Mouse (Mus musculus) forebrain, embryonic 10.5 days (tissue): Measurements from ENCODE around the gene Ptch2. TPM values are rescaled to one million over a fixed set of nuclear protein-coding genes. Genes with fewer than 3 reads are reported as not detected.

Source experiments
- DNase-seq: peaks from one replicate; pipeline ENCODE4 v3.0.0-alpha.2; 2017; ENCODE audit warnings: low spot score; ENCODE audit errors: extremely low spot score
- H3K27ac ChIP-seq: fragments of 300-500 bp; sonication (generic); 2 replicates; pipeline ENCODE4 v1.5.1; 2016; ENCODE audit warnings: mild to moderate bottlenecking
- H3K27me3 ChIP-seq: fragments of 300-500 bp; sonication (generic); 2 replicates; pipeline ENCODE4 v1.6.1; 2016; ENCODE audit warnings: mild to moderate bottlenecking; ENCODE audit not compliant: poor library complexity, severe bottlenecking
- H3K36me3 ChIP-seq: fragments of 300-500 bp; sonication (generic); replicated peaks from 2 replicates; pipeline ENCODE4 v1.6.1; 2016; ENCODE audit warnings: mild to moderate bottlenecking, moderate library complexity
- H3K4me1 ChIP-seq: fragments of 300-500 bp; sonication (generic); 2 replicates; pipeline ENCODE4 v1.6.1; 2016
- H3K4me3 ChIP-seq: fragments of 300-500 bp; sonication (generic); 2 replicates; pipeline ENCODE4 v1.5.1; 2016; ENCODE audit warnings: mild to moderate bottlenecking, moderate library complexity
- H3K9me3 ChIP-seq: fragments of 300-500 bp; sonication (generic); 2 replicates; pipeline ENCODE4 v1.6.1; 2016; ENCODE audit warnings: mild to moderate bottlenecking, moderate library complexity
- WGBS: fragments of 180-500 bp; shearing (Covaris S2); methylation state at CpG from one replicate; pipeline ENCODE4 v1.1.7; 2016; 5-methylcytosine and 5-hydroxymethylcytosine counted together
- microRNA-seq: library from miRNA; unstranded; fragments of <30 nt; microRNA quantifications from one replicate; pipeline ENCODE4, GENCODE M21; 2017
- polyA plus RNA-seq: library from polyadenylated mRNA; unstranded; fragments of >200 nt; fragmentation: Nextera tagmentation; extraction: Ambion mirVana; gene quantifications from 2 replicates; pipeline ENCODE4 v1.2.1, GENCODE M21; 2016

Ptch2 gene
- polyA plus RNA-seq, 1 experiment from 2014 or later: 7.3 TPM

DNA sequence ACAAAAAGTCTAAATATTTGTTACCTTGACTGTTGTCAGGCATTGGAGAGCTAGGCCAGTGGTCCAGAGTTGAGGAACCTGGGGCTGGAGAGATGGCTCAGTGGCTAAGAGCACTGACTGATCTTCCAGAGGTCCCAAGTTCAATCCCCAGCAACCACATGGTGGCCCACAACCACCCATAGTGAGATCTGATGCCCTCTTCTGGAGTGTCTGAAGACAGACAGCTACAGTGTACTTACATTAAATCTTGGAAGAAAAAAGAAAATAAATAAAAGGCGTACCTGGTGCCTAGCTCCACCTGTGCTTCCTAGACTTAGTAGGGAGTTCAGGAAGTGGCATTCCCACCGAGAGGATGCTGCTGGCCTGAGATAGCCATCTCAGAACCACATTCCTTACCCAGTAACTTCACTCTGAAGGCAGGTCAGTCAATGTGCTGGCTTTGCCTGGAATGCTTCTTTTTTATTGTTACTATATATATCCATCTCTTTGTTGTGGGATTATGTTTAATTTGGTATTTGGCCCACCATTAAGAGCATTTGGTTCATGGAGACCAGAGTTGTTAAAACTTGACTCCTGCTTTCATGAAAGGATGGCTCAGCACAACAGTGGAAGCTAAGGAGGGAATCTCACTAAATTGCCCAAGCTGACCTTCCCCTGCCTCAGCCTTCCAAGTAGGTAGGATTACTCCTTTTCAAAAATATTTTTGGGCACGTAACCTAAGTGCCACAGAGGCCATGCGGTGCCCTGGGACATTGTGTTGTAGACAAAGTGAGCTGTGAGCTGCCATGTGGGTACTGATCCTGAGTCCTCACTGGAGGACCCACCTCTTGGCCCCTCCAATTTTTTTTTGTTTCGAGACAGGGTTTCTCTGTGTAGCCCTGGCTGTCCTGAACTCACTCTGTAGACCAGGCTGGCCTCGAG lies 53.7 kb downstream of the Ptch2 start:
- Histone ChIP-seq H3K9me3 (no peaks in the 10 kb centered on the region), H3K4me3 (no peak overlapping the region), H3K36me3 (peaks cover 68% of the 10 kb centered on the region), H3K27ac (no peak overlapping the region), H3K4me1 (peaks cover 24% of the 10 kb centered on the region), H3K27me3 (no peaks in the 10 kb centered on the region)
- no peak for DNase-seq
- WGBS: 77% methylated on average over 6 of the region's 6 CpGs

GRCm38 (mm10) chr4:117150212-117150733 lies 54.4 kb downstream of the Ptch2 start:
- Histone ChIP-seq H3K4me1 (peaks cover 31% of the 10 kb centered on the region), H3K4me3 (no peak overlapping the region), H3K27me3 (no peaks in the 10 kb centered on the region), H3K9me3 (no peaks in the 10 kb centered on the region), H3K27ac (no peak overlapping the region), H3K36me3 (peaks cover 75% of the 10 kb centered on the region)
- DNase-seq: no peak
- 89% methylated on average over 6 of the region's 6 CpGs for WGBS

- no peak overlapping the region for H3K4me3 ChIP-seq
- no peak for DNase-seq
- H3K36me3 ChIP-seq: peaks cover 76% of the 10 kb centered on the region
These were observed 55.5 kb downstream of the Ptch2 start for GRCm38 (mm10) chr4:117151416-117151815.

DNA sequence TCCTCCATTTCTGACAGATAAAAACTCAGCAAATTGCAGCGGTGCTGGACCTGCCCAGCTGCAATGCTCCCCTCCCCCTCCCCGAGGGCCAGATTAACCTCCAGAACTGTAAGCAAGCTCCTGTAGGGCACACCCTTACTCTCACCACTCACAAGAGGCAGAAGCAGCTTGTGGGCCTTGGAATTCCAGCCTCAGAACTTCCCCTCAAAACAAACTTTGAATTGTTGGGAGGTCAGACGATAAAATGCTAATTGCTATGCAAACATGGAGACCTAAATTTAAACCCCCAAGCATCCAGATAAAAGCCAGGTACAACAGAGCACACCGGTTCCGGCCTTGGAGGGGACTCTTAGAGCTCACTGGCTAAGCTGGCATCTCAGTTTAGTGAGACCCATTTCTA lies 56.8 kb downstream of the Ptch2 start:
- DNase-seq: no peak
- Histone ChIP-seq H3K36me3 (peaks cover 76% of the 10 kb centered on the region), H3K27me3 (no peaks in the 10 kb centered on the region), H3K9me3 (no peaks in the 10 kb centered on the region), H3K4me1 (peaks cover 27% of the 10 kb centered on the region), H3K27ac (no peak overlapping the region), H3K4me3 (peak overlapping the region; percentile 99; the same call in 1 of the 2 replicates)
- WGBS: 85% methylated on average over 5 of the region's 5 CpGs

More at GRCm38 (mm10) chr4:117151416-117151815, 55.5 kb downstream of the Ptch2 start:
- H3K27me3 ChIP-seq: no peaks in the 10 kb centered on the region
- WGBS: 83% methylated on average over 1 of the region's 1 CpGs
- no peaks in the 10 kb centered on the region for H3K9me3 ChIP-seq
- no peak overlapping the region for H3K27ac ChIP-seq
- peaks cover 27% of the 10 kb centered on the region for H3K4me1 ChIP-seq

DNA sequence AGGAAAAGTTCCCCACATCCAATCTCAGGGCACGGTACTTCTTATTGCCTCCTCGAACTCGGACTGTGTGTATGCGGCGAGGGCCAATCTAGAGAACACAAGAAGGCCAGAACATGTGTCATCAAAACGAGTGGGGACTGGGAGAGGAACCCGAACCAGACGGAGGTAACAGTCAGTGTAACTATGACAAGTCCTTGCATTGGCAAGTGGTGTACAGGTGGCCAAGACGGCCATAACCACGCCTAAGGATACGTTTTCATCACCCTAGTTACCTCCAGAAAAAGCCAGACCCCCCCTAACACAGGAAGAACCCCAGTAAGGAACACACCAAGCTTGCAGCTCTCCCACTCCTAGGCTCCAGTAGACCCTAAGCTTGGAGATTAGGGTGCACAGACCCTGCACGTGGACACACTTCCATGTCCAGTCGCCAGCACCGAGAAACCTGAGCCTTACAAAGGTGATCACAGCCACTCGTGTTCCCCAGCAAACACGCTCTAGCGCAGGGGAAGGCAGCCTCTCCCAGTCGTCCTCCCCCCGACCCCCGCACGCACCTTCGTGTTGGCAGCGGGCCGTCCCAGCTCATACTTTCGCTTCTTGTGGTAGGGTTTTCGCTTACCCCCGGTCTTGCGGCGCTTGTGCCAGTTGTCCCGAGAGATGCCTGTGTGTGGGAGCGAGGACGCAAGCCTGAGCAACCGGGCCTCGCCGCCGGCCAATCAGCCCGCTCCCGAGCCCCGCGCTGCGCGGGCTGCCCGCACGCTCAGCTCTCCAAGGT lies 59.3 kb downstream of the Ptch2 start:
- H3K36me3 ChIP-seq: peaks cover 70% of the 10 kb centered on the region

DNA sequence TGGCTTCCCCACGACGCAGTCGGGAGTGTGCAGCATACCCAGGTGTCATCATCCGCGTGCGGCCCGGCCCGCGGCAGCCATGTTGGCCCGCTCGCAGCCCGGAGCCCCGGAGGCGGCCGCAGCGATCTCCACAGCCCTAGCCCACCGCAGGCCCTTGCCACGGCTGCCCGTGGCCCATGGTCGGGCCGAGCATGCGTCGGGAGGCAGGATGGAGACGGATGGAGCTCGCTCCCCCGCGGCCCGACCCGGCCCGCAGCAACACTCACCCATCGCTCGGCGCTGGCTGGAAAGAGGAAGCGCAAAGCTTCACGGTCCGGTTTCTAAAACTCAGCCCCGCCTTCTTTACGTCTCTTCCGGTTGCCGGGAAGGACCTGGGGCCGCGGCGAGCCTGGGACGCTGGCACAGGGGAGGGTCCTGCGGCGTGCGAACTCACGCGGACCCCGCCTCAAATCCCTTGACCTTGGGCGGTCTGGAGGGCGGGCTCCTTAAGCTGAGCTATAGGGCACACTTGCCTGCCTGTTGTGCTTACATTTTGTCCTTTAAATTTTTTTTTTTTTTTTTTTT lies 60.0 kb downstream of the Ptch2 start, which contains the start of gene Rps8:
TSS of gene Rps8 (minus strand) at position 452 of the 564 bp plus-strand sequence.
- Histone ChIP-seq H3K27me3 (no peaks in the 10 kb centered on the region), H3K36me3 (peaks cover 70% of the 10 kb centered on the region), H3K9me3 (no peaks in the 10 kb centered on the region), H3K4me3 (peak within 1 kb of the TSS; percentile 99), H3K27ac (peak within 1 kb of the TSS; percentile 99), H3K4me1 (peaks cover 27% of the 10 kb centered on the region)
- under 1% methylated on average over 52 of the region's 52 CpGs for WGBS
- DNase-seq: peak; percentile 89

More for the DNA sequence above, 59.3 kb downstream of the Ptch2 start:
- Histone ChIP-seq H3K27me3 (no peaks in the 10 kb centered on the region), H3K27ac (peak overlapping the region; percentile 99), H3K9me3 (no peaks in the 10 kb centered on the region), H3K4me1 (peaks cover 27% of the 10 kb centered on the region), H3K4me3 (peak overlapping the region; percentile 99)
- 3% methylated on average over 44 of the region's 44 CpGs for WGBS
- DNase-seq: no peak

GRCm38 (mm10) chr4:117156372-117156771 lies 60.5 kb downstream of the Ptch2 start:
- Histone ChIP-seq H3K9me3 (no peaks in the 10 kb centered on the region), H3K36me3 (peaks cover 70% of the 10 kb centered on the region), H3K27me3 (no peaks in the 10 kb centered on the region), H3K4me1 (peaks cover 27% of the 10 kb centered on the region), H3K27ac (peak overlapping the region; percentile 99), H3K4me3 (peak overlapping the region; percentile 99)
- 38% methylated on average over 6 of the region's 6 CpGs for WGBS
- no peak for DNase-seq

GRCm38 (mm10) chr4:117159666-117160065 lies 63.8 kb downstream of the Ptch2 start:
- Histone ChIP-seq H3K9me3 (no peaks in the 10 kb centered on the region), H3K27ac (no peak overlapping the region), H3K27me3 (no peaks in the 10 kb centered on the region), H3K4me3 (no peak overlapping the region), H3K36me3 (peaks cover 71% of the 10 kb centered on the region), H3K4me1 (peaks cover 6% of the 10 kb centered on the region)
- no peak for DNase-seq
- WGBS: 90% methylated on average over 10 of the region's 10 CpGs

DNA sequence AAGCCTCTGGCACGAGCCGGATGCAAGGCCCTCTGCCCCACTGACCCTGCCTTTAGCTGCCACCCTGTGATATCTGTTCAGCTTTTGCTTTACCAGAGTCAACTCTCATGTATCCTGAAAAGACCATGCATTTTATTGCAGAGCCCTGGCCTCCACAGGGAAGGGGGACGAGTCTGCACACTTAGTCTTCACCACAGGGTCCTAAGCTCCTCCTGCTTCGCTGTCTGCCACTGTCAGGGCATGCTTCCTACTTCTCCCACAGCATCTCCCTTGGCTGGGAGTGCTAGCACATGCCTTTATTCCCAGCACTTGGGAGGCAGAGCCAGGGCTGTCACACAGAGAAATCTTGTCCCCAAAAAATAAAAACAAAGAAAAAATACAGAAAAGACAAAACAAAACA lies 65.3 kb downstream of the Ptch2 start:
- peaks cover 79% of the 10 kb centered on the region for H3K36me3 ChIP-seq
- H3K4me1 ChIP-seq: no peaks in the 10 kb centered on the region
- 81% methylated on average over 4 of the region's 4 CpGs for WGBS
- H3K27ac ChIP-seq: no peak overlapping the region
- H3K27me3 ChIP-seq: no peaks in the 10 kb centered on the region
- DNase-seq: no peak
- H3K9me3 ChIP-seq: no peaks in the 10 kb centered on the region
- no peak overlapping the region for H3K4me3 ChIP-seq

Small RNA genes within 50 kb of the gene (microRNA-seq; reads per million reads assigned to microRNA genes)
- gene Gm22398: not detected

Other genes starting within 250 kb of the Ptch2 start
- 5.5 and 5.7 TPM in 2 replicates for gene Zswim5, start 218.7 kb upstream of the Ptch2 start, polyA plus RNA-seq
- gene Urod, start 101.7 kb upstream of the Ptch2 start, polyA plus RNA-seq: 93.8 and 108 TPM in 2 replicates
- 7.8 and 8.8 TPM in 2 replicates for gene Hectd3, start 100.8 kb upstream of the Ptch2 start, polyA plus RNA-seq
- gene Eif2b3, start 76.7 kb upstream of the Ptch2 start, polyA plus RNA-seq: 52.1 and 55.5 TPM in 2 replicates
- 4.9 and 5.3 TPM in 2 replicates for gene Btbd19, start 29.6 kb downstream of the Ptch2 start, polyA plus RNA-seq
- gene Tctex1d4, start 30.7 kb downstream of the Ptch2 start, polyA plus RNA-seq: not detected in 2 replicates
- gene Plk3, start 37.9 kb downstream of the Ptch2 start, polyA plus RNA-seq: 12.8 and 14.0 TPM in 2 replicates
- 878 and 901 TPM in 2 replicates for gene Rps8, start 60.2 kb downstream of the Ptch2 start, polyA plus RNA-seq
- 117 and 119 TPM in 2 replicates for gene Kif2c, start 86.6 kb downstream of the Ptch2 start, polyA plus RNA-seq
- gene Tmem53, start 155.9 kb downstream of the Ptch2 start, polyA plus RNA-seq: 7.3 and 7.8 TPM in 2 replicates
- 0.15 and 0.53 TPM in 2 replicates for gene Armh1, start 156.1 kb downstream of the Ptch2 start, polyA plus RNA-seq